Mouse (Mus musculus): ENCODE measurements around the gene Foxo6. TPM values are rescaled to one million over a fixed set of nuclear protein-coding genes. Genes with fewer than 3 reads are reported as not detected.

Foxo6 gene
- polyA plus RNA-seq, 1 experiment, result 24.9 TPM

- Histone ChIP-seq H3K36me3 (ENCODE audit: control insufficient read depth, insufficient read depth) (no peaks in the 10 kb centered on the region), H3K4me3 (no peak overlapping the region), H3K79me2 (ENCODE audit: control insufficient read depth, insufficient read depth) (no peaks in the 10 kb centered on the region), H3K27me3 (ENCODE audit: control insufficient read depth, insufficient read depth, insufficient read length) (peaks cover 29% of the 10 kb centered on the region), H3ac (ENCODE audit: control insufficient read depth, insufficient read length) (no peak overlapping the region), H3K4me2 (ENCODE audit: low read depth) (no peak overlapping the region)
- TF ChIP-seq CEBPB (IDR thresholded peaks at IDR 0.05; ENCODE audit: insufficient read depth, poor library complexity, severe bottlenecking), result no peak
- no peak for TF ChIP-seq USF1 (IDR thresholded peaks at IDR 0.05; ENCODE audit: low read depth)
- TF ChIP-seq REST (IDR thresholded peaks at IDR 0.05; ENCODE audit: insufficient read depth, insufficient read length), result no peak
- no peak for TF ChIP-seq E2F4 (IDR thresholded peaks at IDR 0.05; ENCODE audit: insufficient read depth)
- TF ChIP-seq POLR2AphosphoS2 (IDR thresholded peaks at IDR 0.05; ENCODE audit: insufficient read length, low read depth), result no peak
- no peak for TF ChIP-seq TCF12 (IDR thresholded peaks at IDR 0.05; ENCODE audit: insufficient read depth, poor library complexity, severe bottlenecking)
- no peak for TF ChIP-seq MAX (IDR thresholded peaks at IDR 0.05; ENCODE audit: low read depth)
- TF ChIP-seq MYOD1 (IDR thresholded peaks at IDR 0.05; ENCODE audit: control insufficient read depth in 1 of 3, insufficient read length in 2 of 3, low read depth in 2 of 3), result no peak
- no peak for TF ChIP-seq POLR2A (IDR thresholded peaks at IDR 0.05; ENCODE audit: insufficient read length, low read depth)
- no peak for TF ChIP-seq SRF (IDR thresholded peaks at IDR 0.05; ENCODE audit: control insufficient read depth, insufficient read length, low read depth)
- TF ChIP-seq MYOG (IDR thresholded peaks at IDR 0.05; ENCODE audit: control insufficient read depth in 1 of 3, insufficient read depth in 1 of 3, insufficient read length in 2 of 3, low read depth in 2 of 3), result no peak
- TF ChIP-seq TCF3 (IDR thresholded peaks at IDR 0.05; ENCODE audit: insufficient read length, low read depth), result no peak
These were observed 30.4 kb upstream of the Foxo6 start for GRCm38 (mm10) chr4:120317541-120317940.

DNA sequence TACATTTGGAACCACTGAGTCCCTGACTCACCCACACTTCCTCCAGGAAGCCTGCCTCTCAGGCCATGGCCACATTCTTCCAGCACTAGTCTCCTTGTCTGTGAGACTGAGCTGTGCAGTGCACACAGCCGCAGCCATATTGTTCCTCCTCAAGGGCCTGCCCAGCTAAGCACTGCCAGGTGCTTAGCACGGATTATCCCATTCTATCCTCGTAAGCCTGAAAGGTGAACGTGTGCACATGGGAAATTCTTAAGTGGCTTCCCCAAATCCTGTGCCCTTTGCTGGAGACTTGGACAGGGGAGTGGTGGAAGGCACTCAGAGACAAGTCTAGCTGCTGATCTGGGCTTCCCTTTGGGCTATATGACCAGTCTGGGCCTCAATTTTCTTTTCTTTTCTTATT, 29.6 kb upstream of the Foxo6 start:
- no peak overlapping the region for H3K4me3 ChIP-seq
- no peak overlapping the region for H3K4me2 ChIP-seq (ENCODE audit: low read depth)
- H3K36me3 ChIP-seq (ENCODE audit: control insufficient read depth, insufficient read depth), result no peaks in the 10 kb centered on the region
- H3K79me2 ChIP-seq (ENCODE audit: control insufficient read depth, insufficient read depth), result no peaks in the 10 kb centered on the region
- peaks cover 29% of the 10 kb centered on the region for H3K27me3 ChIP-seq (ENCODE audit: control insufficient read depth, insufficient read depth, insufficient read length)
- no peak overlapping the region for H3ac ChIP-seq (ENCODE audit: control insufficient read depth, insufficient read length)
- TF ChIP-seq POLR2A (IDR thresholded peaks at IDR 0.05; ENCODE audit: insufficient read length, low read depth), result no peak

- Histone ChIP-seq H3K4me3 (no peak overlapping the region), H3K36me3 (ENCODE audit: control insufficient read depth, insufficient read depth) (no peaks in the 10 kb centered on the region), H3K4me2 (ENCODE audit: low read depth) (no peak overlapping the region), H3K79me2 (ENCODE audit: control insufficient read depth, insufficient read depth) (no peaks in the 10 kb centered on the region), H3ac (ENCODE audit: control insufficient read depth, insufficient read length) (no peak overlapping the region), H3K27me3 (ENCODE audit: control insufficient read depth, insufficient read depth, insufficient read length) (peaks cover 22% of the 10 kb centered on the region)
- TF ChIP-seq SRF (IDR thresholded peaks at IDR 0.05; ENCODE audit: control insufficient read depth, insufficient read length, low read depth) (no peak), TCF12 (IDR thresholded peaks at IDR 0.05; ENCODE audit: insufficient read depth, poor library complexity, severe bottlenecking) (no peak), POLR2AphosphoS2 (IDR thresholded peaks at IDR 0.05; ENCODE audit: insufficient read length, low read depth) (no peak), MYOG (IDR thresholded peaks at IDR 0.05; ENCODE audit: control insufficient read depth in 1 of 3, insufficient read depth in 1 of 3, insufficient read length in 2 of 3, low read depth in 2 of 3) (no peak), TCF3 (IDR thresholded peaks at IDR 0.05; ENCODE audit: insufficient read length, low read depth) (no peak)
These were observed 27.4 kb upstream of the Foxo6 start for GRCm38 (mm10) chr4:120314571-120314970.

DNA sequence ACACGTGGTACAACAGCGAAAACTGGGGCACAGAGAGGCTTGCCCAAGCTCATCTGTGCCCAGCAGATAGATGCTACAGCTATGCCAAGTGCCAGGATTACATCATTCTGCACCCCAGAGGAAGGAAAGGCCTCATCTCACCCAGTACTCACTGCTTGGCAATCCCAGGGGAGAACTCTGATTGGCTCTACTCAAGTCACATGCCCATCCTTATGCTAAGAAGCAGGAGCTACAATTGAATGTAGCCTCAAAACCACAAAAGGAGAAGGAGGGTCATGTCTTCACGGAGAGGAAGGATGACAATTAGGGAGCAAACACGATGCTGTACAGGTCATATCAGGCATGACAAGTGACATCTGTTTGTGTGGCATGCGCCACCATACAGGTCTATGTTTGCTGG, 26.2 kb upstream of the Foxo6 start:
- TF ChIP-seq USF1 (IDR thresholded peaks at IDR 0.05; ENCODE audit: low read depth), result peak; percentile 87
- TF ChIP-seq POLR2A (IDR thresholded peaks at IDR 0.05; ENCODE audit: insufficient read length, low read depth), result no peak
- no peak for TF ChIP-seq REST (IDR thresholded peaks at IDR 0.05; ENCODE audit: insufficient read depth, insufficient read length)
- Histone ChIP-seq H3ac (ENCODE audit: control insufficient read depth, insufficient read length) (no peak overlapping the region), H3K36me3 (ENCODE audit: control insufficient read depth, insufficient read depth) (no peaks in the 10 kb centered on the region), H3K4me3 (no peak overlapping the region), H3K4me2 (ENCODE audit: low read depth) (no peak overlapping the region), H3K27me3 (ENCODE audit: control insufficient read depth, insufficient read depth, insufficient read length) (peaks cover 22% of the 10 kb centered on the region), H3K79me2 (ENCODE audit: control insufficient read depth, insufficient read depth) (no peaks in the 10 kb centered on the region)

DNA sequence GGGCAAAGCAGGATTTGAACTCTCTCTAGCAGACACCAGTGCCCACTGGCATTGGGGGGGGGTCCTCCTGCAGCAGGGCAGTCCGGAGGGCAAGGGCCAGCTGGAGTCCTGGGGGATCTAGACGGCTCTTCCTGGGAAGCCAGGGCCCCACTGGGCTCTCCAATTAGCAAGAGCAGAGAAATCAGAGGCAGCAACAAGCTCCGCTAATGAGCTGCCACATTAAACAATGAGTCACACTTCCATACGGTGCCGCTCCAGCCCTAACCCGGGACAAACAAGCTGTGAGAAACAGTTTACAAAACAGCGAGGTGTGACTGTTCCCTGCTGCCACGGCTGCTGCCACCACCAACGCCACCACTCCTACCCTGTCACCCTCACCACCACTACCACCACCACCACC, 17.4 kb upstream of the Foxo6 start:
- peaks cover 39% of the 10 kb centered on the region for H3K27me3 ChIP-seq (ENCODE audit: control insufficient read depth, insufficient read depth, insufficient read length)
- no peaks in the 10 kb centered on the region for H3K79me2 ChIP-seq (ENCODE audit: control insufficient read depth, insufficient read depth)
- H3K4me2 ChIP-seq (ENCODE audit: low read depth), result no peak overlapping the region
- H3K4me3 ChIP-seq, result no peak overlapping the region
- no peak overlapping the region for H3ac ChIP-seq (ENCODE audit: control insufficient read depth, insufficient read length)
- H3K36me3 ChIP-seq (ENCODE audit: control insufficient read depth, insufficient read depth), result no peaks in the 10 kb centered on the region
- TF ChIP-seq MAX (IDR thresholded peaks at IDR 0.05; ENCODE audit: low read depth) (no peak), SRF (IDR thresholded peaks at IDR 0.05; ENCODE audit: control insufficient read depth, insufficient read length, low read depth) (no peak), E2F4 (IDR thresholded peaks at IDR 0.05; ENCODE audit: insufficient read depth) (no peak), TCF3 (IDR thresholded peaks at IDR 0.05; ENCODE audit: insufficient read length, low read depth) (no peak)

GRCm38 (mm10) chr4:120299287-120299686, 12.1 kb upstream of the Foxo6 start:
- Histone ChIP-seq H3ac (ENCODE audit: control insufficient read depth, insufficient read length) (no peak overlapping the region), H3K4me2 (ENCODE audit: low read depth) (no peak overlapping the region), H3K4me3 (no peak overlapping the region), H3K79me2 (ENCODE audit: control insufficient read depth, insufficient read depth) (no peaks in the 10 kb centered on the region), H3K36me3 (ENCODE audit: control insufficient read depth, insufficient read depth) (no peaks in the 10 kb centered on the region), H3K27me3 (ENCODE audit: control insufficient read depth, insufficient read depth, insufficient read length) (peaks cover 39% of the 10 kb centered on the region)
- TF ChIP-seq TCF3 (IDR thresholded peaks at IDR 0.05; ENCODE audit: insufficient read length, low read depth) (no peak), TCF12 (IDR thresholded peaks at IDR 0.05; ENCODE audit: insufficient read depth, poor library complexity, severe bottlenecking) (no peak), E2F4 (IDR thresholded peaks at IDR 0.05; ENCODE audit: insufficient read depth) (no peak), CEBPB (IDR thresholded peaks at IDR 0.05; ENCODE audit: insufficient read depth, poor library complexity, severe bottlenecking) (no peak), MAX (IDR thresholded peaks at IDR 0.05; ENCODE audit: low read depth) (no peak), POLR2A (IDR thresholded peaks at IDR 0.05; ENCODE audit: insufficient read length, low read depth) (no peak), SRF (IDR thresholded peaks at IDR 0.05; ENCODE audit: control insufficient read depth, insufficient read length, low read depth) (no peak)
